Mouse (Mus musculus) spleen, embryonic (tissue): ENCODE results near the gene N4bp2.

Experiments used
- CTCF ChIA-PET: fragments of 350-600 bp; sonication (Branson Sonifier 250); formaldehyde crosslinking; loops from one replicate; lab custom pipeline; 2022; lab: Charles Lee

Gene N4bp2

DNA sequence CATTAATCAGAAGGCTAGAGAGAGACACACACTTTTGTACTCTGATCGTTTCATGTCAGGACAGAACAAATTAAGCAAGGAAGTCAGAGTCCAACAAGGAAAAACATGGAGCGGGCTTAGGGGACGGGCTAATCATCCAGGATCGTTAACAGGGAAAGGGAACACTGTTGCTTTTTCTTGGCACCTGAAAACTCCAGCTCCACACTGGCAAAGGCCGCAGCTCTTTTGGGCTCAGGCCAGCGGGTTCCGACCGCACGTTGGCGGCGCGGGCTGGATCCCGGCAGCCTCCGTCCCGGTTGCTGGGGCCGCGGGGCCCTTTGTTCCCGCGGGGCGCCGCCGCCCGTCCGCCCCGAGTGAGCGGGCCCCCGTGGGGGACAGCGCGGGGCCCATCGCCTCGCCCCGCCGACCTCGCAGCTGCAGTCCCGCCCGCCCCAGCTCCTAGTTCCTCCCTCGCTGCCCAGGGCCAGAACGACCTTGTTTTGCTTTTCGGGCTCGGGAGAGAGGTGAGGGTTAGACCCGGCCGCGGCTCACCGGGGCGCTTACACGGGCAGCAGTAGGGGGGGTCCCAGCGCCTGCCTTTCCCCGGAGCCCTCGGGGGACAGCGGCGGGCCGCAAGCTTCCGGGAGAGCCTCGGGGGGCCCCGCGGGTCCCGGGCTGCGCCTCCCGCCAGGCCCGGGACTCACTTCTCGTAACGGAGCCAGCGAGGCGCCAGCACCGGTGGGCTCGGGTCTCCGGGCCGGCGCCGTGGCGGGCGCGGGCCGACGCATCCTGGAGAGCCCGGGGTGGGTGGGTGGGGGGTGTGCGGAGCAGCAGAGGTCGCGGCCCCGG, at the start of gene N4bp2:
Gene N4bp2 (plus strand): TSS at position 434 of the 828 bp plus-strand sequence.
- CTCF ChIA-PET: interaction anchor here (0.6 to 1.8 kb wide), 4 partner anchors 51 to 249 kb away, joined by 4 to 7 read pairs (median 4); no protein-coding TSS in a partner anchor

DNA sequence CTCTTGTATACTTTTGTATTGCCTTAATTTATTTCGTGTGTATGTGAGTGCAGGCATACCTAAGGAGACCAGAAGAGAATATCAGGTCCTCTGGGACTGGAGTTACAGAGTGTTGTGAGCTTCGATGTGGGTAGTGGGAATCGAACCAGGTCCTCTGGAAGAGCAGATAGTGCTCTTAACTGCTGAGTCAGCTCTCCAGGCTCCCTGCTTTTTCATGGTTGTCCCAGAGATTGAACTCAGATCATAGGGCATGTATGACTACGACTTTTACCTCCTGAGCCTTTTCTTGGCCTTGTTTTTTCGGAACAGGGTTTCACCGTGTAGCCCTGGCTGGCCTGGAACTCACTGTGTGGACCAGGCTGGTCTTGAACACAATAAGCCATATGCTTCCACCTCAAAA, 48.2 kb upstream of the N4bp2 start:
- CTCF ChIA-PET: no interaction called here

DNA sequence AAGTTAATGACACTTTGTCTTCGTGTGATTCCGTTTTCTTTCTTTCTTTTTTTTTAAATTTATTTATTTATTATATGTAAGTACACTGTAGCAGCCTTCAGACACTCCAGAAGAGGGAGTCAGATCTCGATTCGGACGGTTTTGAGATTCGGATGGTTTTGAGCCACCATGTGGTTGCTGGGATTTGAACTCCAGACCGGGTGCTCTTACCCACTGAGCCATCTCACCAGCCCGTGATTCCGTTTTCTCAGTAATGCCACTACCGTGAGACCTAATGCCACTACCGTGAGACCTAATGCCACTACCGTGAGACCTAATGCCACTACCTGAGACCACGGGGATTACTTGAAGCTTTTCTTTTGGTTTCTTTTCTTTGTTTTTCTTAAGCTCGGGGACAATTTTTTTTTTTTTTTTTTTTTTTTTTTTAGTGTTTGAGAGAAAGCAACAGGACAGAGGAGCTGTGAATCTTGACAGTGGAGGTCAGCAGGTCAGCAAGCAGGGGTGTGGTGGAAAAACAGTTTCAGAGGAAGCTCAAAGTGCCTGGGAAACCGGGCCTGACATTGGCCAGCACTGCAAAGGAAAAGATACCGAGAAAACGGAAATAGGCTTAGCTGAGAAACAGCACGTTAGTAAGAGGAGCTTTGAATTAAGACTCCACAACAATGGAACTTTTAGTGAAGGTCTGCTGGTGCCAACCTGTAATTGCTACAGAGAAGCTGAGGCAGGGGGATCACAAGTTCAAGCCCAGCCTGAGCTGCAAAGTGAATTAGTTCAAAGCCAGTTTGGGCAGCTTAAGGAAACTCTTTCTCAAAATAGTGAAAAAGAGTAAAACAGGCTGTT, 46.0 kb upstream of the N4bp2 start:
- CTCF ChIA-PET: interaction anchor here (0.6 to 0.7 kb wide), 5 partner anchors 47 to 738 kb away, joined by 3 to 10 read pairs (median 3); no protein-coding TSS in a partner anchor

DNA sequence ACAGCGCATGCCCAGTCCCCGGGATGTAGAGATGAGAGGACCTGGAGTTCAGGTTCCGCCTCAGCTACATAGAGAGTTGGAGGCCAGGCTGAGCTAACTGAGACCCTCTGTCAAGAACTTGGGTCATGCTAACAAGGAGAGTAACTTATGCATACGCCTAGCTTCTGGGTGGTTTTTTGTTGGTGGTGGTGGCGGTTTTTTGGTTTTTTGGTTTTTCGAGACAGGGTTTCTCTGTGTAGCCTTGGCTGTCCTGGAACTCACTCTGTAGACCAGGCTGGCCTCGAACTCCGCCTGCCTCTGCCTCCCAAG, 45.5 kb upstream of the N4bp2 start:
- CTCF ChIA-PET: interaction anchor here (0.5 to 0.7 kb wide), 4 partner anchors 46 to 417 kb away, joined by 3 to 10 read pairs (median 4); no protein-coding TSS in a partner anchor

GRCm38 (mm10) chr5:65718368-65718767, 45.0 kb upstream of the N4bp2 start:
- CTCF ChIA-PET: interaction anchor here (0.5 kb wide), 1 partner anchor 225 kb away, joined by 4 read pairs; no protein-coding TSS in a partner anchor

DNA sequence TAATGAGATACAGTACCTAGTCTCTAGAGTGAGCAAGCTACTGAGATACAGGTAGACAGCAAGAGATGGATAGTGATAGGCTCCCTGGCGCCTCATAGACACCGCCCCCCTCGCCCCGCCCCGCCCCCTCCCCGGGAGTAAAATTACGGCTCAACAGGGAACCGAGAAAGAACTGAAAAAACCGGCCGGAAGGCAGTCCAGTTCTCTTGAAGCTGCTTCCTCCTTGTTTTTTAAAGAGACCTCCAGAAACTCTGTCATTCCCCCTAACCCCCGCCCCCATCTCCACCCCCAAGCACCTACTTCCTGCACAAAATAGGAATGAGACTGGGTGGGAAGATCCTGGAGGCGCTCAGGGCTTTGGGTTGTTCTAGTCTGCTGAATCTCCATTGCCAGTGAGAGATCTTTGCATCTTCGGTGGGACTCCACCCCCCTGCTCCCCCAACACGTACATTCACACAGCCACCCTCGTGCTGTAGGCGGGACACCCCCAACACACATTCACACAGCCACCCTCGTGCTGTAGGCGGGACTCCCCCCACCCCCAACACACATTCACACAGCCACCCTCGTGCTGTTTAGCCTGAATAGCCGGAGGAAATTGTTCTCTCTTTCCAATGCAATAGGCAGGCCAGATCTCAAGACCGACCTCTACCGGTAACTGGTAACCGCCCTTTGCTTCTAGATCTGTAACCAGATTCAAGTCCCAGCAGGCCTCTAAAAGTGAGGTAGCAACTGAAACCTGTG, 38.8 kb upstream of the N4bp2 start:
- CTCF ChIA-PET: interaction anchor here (0.7 kb wide), 2 partner anchors 250 to 655 kb away, joined by 4 to 6 read pairs; no protein-coding TSS in a partner anchor

- CTCF ChIA-PET: interaction anchor here (0.5 kb wide), 1 partner anchor 64 kb away, joined by 6 read pairs; no protein-coding TSS in a partner anchor
Observed at GRCm38 (mm10) chr5:65731173-65732007, 31.9 kb upstream of the N4bp2 start.

DNA sequence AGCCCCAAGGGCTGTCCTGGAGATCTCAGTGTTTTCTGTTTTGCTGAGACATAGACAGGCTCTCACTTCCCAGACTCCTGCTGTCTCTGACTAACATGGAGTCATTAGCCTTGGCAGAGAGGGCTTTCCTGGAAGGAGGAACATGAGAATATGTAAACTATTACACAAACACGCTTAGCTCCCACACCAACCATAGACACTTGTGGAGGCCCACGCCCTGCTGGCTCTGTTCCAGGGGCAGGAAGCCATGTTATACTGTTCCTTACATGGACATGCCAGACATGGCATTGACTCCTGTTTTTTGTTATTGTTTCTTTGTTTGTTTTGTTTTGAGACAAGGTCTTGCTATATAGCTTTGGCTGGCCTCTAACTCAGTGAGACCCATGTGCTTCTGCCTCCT, 27.7 kb upstream of the N4bp2 start:
- CTCF ChIA-PET: interaction anchor here (0.6 to 1.1 kb wide), 2 partner anchors 42 to 115 kb away, joined by 3 to 5 read pairs; no protein-coding TSS in a partner anchor

DNA sequence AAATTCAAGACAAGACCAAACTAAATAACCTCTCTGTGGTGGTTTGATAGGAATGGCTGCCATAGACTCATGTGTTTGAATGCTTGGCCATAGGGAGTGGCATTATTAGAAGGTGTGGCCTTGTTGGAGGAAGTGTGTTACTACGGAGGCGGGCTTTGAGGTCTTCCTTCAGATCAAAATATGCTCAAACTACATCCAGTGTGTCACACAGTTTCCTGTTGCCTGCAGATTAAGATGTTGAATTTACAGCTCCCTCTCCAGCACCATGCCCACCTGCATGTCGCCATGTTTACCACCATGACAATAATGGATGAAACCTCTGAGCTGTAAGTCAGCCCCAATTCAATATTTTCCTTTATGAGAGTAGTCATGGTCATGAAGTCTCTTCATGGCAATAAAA, 24.0 kb upstream of the N4bp2 start:
- CTCF ChIA-PET: no interaction called here

GRCm38 (mm10) chr5:65746908-65747307, 16.4 kb upstream of the N4bp2 start:
- CTCF ChIA-PET: interaction anchor here (0.8 kb wide), 1 partner anchor 194 kb away, joined by 8 read pairs; no protein-coding TSS in a partner anchor

DNA sequence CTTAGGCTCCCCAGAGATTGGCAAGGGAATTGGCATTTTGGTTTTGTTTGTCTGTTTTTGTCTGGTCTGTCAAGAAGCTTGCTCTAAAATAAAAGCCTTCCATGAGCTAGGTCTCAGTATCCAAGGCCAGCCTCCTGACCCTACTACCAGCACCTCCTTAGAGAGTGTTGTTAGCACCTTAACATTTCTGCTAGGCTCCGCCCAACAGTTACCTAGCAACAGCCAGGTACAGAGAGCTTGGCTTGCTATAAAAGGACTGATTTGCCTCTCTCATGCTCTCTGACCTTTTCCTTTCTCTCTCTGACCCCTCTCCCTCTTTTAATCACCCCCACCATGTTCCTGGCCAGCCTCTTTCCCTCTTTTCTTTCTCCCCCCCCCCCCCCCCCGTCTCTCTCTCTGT, 14.9 kb upstream of the N4bp2 start:
- CTCF ChIA-PET: interaction anchor here (0.8 kb wide), 1 partner anchor 12 kb away, joined by 4 read pairs; no protein-coding TSS in a partner anchor

- CTCF ChIA-PET: interaction anchor here (0.8 kb wide), 1 partner anchor 13 kb away, joined by 4 read pairs; no protein-coding TSS in a partner anchor
Observed at GRCm38 (mm10) chr5:65748880-65749279, 14.4 kb upstream of the N4bp2 start.

DNA sequence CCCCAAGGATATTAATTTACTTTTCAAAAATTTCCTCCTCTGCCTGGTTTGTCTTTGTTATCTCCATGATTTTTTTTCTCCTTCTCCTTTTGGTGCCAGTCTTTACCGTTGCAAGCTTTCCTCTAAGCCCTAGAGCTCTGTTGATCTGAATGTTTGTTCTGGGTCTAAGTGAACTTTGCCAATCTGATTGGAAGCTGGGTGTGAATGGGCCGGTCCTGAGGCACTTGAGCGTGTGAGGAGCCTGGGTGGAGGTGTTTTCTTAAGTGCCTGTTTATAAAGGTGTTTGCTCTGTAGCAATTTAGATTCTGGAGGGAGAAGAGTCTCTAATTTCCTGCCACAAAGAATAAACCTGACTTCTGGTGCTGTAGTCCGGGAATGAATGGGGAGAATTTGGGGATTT, 11.3 kb upstream of the N4bp2 start:
- CTCF ChIA-PET: no interaction called here

- CTCF ChIA-PET: no interaction called here
Observed at GRCm38 (mm10) chr5:65755859-65756258, 7.5 kb upstream of the N4bp2 start.

DNA sequence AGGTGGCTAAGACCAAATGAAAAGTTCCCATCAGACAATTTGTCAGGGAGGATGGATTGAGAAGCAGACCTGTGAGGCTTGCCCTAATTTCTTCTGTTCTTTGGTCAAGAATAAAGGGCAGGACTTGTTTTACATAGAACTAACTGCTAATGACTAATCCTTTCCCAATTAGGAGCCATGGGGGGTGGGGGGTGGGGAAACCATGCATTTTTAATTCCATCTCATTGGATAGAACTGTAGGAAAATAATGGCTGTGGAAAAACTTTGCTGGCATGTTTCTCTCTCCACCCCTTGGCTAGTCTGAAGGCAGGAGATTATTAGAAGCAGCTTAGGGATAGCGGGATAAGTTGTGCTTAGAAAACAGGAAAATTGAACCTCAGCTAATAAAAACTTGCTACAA, 6.2 kb upstream of the N4bp2 start:
- CTCF ChIA-PET: no interaction called here

GRCm38 (mm10) chr5:65760041-65760440, 3.3 kb upstream of the N4bp2 start:
- CTCF ChIA-PET: no interaction called here

DNA sequence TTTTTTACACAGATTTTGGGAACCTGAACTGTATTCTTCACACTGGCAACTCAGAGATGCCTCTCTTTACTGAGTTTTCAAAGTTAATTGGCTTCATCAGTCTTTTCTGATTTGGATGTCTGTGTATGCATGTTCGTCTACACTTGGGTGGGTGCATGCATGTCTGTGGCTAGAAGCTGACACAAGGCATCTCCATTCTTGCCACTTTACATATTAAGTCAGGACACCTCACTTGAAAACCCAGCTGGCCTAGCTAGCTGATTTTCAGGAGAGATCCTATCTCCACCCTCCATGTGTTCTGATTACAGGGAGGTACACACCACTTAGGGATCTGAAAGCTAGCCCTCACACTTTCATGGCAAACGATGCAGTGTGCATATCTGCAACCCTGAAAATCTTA, 2.7 kb upstream of the N4bp2 start:
- CTCF ChIA-PET: no interaction called here

- CTCF ChIA-PET: no interaction called here
Observed at GRCm38 (mm10) chr5:65761020-65761419, 2.3 kb upstream of the N4bp2 start.

- CTCF ChIA-PET: no interaction called here
Observed at GRCm38 (mm10) chr5:65761921-65762320, 1.4 kb upstream of the N4bp2 start.

- CTCF ChIA-PET: interaction anchor here (0.6 to 1.8 kb wide), 5 partner anchors 39 to 249 kb away, joined by 3 to 7 read pairs (median 4); no protein-coding TSS in a partner anchor
Observed at GRCm38 (mm10) chr5:65762686-65763085, 635 bp upstream of the N4bp2 start.
